Mouse (Mus musculus) CH12.LX (cell line): Measurements from ENCODE around the gene Kdm1a. TPM values are rescaled to one million over a fixed set of nuclear protein-coding genes. Genes with fewer than 3 reads are reported as not detected.

Source experiments
- DNase-seq: peaks from one replicate; pipeline ENCODE4 v3.0.0-alpha.2; 2013; ENCODE audit errors: extremely low read depth
- H3K27ac ChIP-seq: 2 replicates; pipeline ENCODE4 v1.5.1; 2012; ENCODE audit warnings: low read depth, mild to moderate bottlenecking, control low read depth, moderate library complexity; ENCODE audit not compliant: insufficient read depth
- H3K27me3 ChIP-seq: replicated peaks from 2 replicates; pipeline ENCODE3; 2012; ENCODE audit warnings: inconsistent platforms
- H3K36me3 ChIP-seq, 2 experiments: replicated peaks in 1 of 2; 2 replicates each; pipeline versions ENCODE3 to v1.6.1; 2012; ENCODE audit warnings: inconsistent platforms in 1 of 2, low read length in 1 of 2, mild to moderate bottlenecking in 1 of 2, mixed read lengths in 1 of 2, moderate library complexity in 1 of 2; ENCODE audit not compliant: control insufficient read depth in 1 of 2, insufficient read depth in 1 of 2
- H3K4me1 ChIP-seq, 2 experiments: 2 replicates each; pipeline ENCODE4 v1.6.1; 2012; ENCODE audit warnings: inconsistent platforms in 1 of 2, moderate library complexity in 1 of 2; ENCODE audit not compliant: insufficient read depth in 2 of 2, control insufficient read depth in 1 of 2
- H3K4me2 ChIP-seq: 2 replicates; pipeline ENCODE4 v1.6.1; 2012; ENCODE audit warnings: low read depth, mild to moderate bottlenecking, control low read depth; ENCODE audit not compliant: poor library complexity, insufficient read depth, severe bottlenecking
- H3K4me3 ChIP-seq, 3 experiments: fragments of 150-350 bp in 1 of 3; sonication (generic) in 1 of 3; replicated peaks in 1 of 3; 2 replicates each; pipeline versions ENCODE3 to v1.5.1; 2011 to 2012; ENCODE audit warnings: low read depth in 2 of 3, low read length in 2 of 3, mild to moderate bottlenecking in 2 of 3, moderate library complexity in 2 of 3, control low read depth in 1 of 3, improper control_type of control experiment in 1 of 3, inconsistent platforms in 1 of 3, mixed read lengths in 1 of 3; ENCODE audit not compliant: poor library complexity in 1 of 3
- H3K79me2 ChIP-seq: replicated peaks from 2 replicates; pipeline ENCODE4 v1.6.1; 2012; ENCODE audit warnings: mild to moderate bottlenecking, moderate library complexity; ENCODE audit not compliant: control insufficient read depth, poor library complexity, insufficient read depth, severe bottlenecking; ENCODE audit errors: extremely low read depth
- H3K9ac ChIP-seq: 2 replicates; pipeline ENCODE4 v1.6.1; 2012; ENCODE audit warnings: low read depth, mild to moderate bottlenecking, control low read depth, moderate library complexity; ENCODE audit not compliant: insufficient read depth
- H3K9me3 ChIP-seq: replicated peaks from 2 replicates; pipeline ENCODE3; 2012; ENCODE audit warnings: low read length, inconsistent platforms, mixed read lengths
- ELF1 ChIP-seq: IDR thresholded peaks from 2 replicates; pipeline ENCODE4 v1.6.1; 2014; ENCODE audit warnings: low read depth, mild to moderate bottlenecking, inconsistent platforms, low read length, improper control_type of control experiment
- EP300 ChIP-seq: IDR thresholded peaks from 2 replicates; pipeline ENCODE4 v1.6.1; 2011; ENCODE audit warnings: low read length, improper control_type of control experiment
- IRF4 ChIP-seq: IDR thresholded peaks from 2 replicates; pipeline ENCODE4 v1.6.1; 2014; ENCODE audit warnings: low read depth, mild to moderate bottlenecking, inconsistent platforms, low read length, improper control_type of control experiment
- JUND ChIP-seq: conservative IDR thresholded peaks from 2 replicates; pipeline ENCODE4 v1.6.1; 2011; ENCODE audit warnings: low read depth, low read length, improper control_type of control experiment
- MXI1 ChIP-seq: IDR thresholded peaks from 2 replicates; pipeline ENCODE4 v1.6.1; 2011; ENCODE audit warnings: mild to moderate bottlenecking, low read depth, low read length, improper control_type of control experiment
- PAX5 ChIP-seq: IDR thresholded peaks from 2 replicates; pipeline ENCODE4 v1.6.1; 2012; ENCODE audit warnings: low read length, inconsistent platforms, mixed read lengths
- POLR2AphosphoS2 ChIP-seq: IDR thresholded peaks from 2 replicates; pipeline ENCODE4 v1.6.1; 2011; ENCODE audit warnings: low read depth, low read length, improper control_type of control experiment
- USF2 ChIP-seq: conservative IDR thresholded peaks from 2 replicates; pipeline ENCODE4 v1.6.1; 2011; ENCODE audit warnings: low read depth, low read length, improper control_type of control experiment
- ZC3H11A ChIP-seq: IDR thresholded peaks from 2 replicates; pipeline ENCODE4 v1.6.1; 2012; ENCODE audit warnings: low read depth, mild to moderate bottlenecking, inconsistent platforms, low read length, improper control_type of control experiment
- ZKSCAN1 ChIP-seq: IDR thresholded peaks from 2 replicates; pipeline ENCODE4 v1.6.1; 2012; ENCODE audit warnings: low read depth, inconsistent platforms, low read length, improper control_type of control experiment, borderline replicate concordance
- dilution Hi-C: fragments of 300-500 bp; cut with MboI; formaldehyde crosslinking; loops from 2 replicates; pipeline ENCODE4 v1.14.3; 2020; ENCODE audit warnings: low sequenced_read_pairs; ENCODE audit not compliant: extremely low pct_unique_long_range_greater_than_20kb, extremely low pct_ligation_motif_present
- in situ Hi-C: fragments of 300-500 bp; cut with MboI; formaldehyde crosslinking; loops from 3 replicates; pipeline ENCODE4 v1.14.3; 2019; ENCODE audit warnings: low sequenced_read_pairs, low pct_ligation_motif_present, low pct_unique_long_range_greater_than_20kb, mixed read lengths
- polyA plus RNA-seq: library from polyadenylated mRNA; unstranded; fragments of >175 nt; gene quantifications from 2 replicates; pipeline ENCODE4 v1.2.1, GENCODE M21; 2012; ENCODE audit warnings: low read depth; ENCODE audit not compliant: insufficient read length
- total RNA-seq, 2 experiments: library from RNA; depleted of rRNA; stranded (reverse); fragments of 300-350 nt in 1 of 2; fragments of >200 nt in 1 of 2; gene quantifications; 2 replicates each; pipeline ENCODE4 v1.2.3; 2012 to 2014

Kdm1a gene
- total and polyA plus RNA-seq, 3 experiments: 49.6 to 85.1 (median 69.4) TPM

DNA sequence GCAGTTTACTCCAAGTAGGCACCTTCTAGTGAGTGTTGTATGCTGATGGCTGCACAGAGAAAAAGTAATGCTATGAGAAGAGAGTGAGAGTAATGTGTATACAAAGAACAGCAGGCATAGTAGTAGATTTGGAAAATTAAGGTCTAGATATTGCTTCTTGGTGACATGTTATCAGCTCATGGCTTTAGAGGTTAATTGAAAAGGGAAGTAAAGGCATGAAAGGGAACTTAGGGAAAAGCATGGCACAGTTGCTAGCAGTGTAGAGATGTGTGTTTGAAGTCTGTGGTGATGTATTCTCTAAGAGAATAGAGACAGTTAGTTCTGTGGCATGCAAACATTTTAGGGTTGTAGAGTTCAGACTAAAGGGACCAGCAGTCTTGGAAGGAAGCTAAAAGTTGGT lies 82.7 kb downstream of the Kdm1a start:
- H3K79me2 ChIP-seq: no peaks in the 10 kb centered on the region
- no peak overlapping the region for H3K4me2 ChIP-seq
- no peak overlapping the region for H3K27ac ChIP-seq
- no peak overlapping the region for H3K9ac ChIP-seq
- dilution Hi-C loops: no loop called here
- DNase-seq: no peak
- no peaks in the 10 kb centered on the region for H3K27me3 ChIP-seq
- no peak overlapping the region for H3K4me3 ChIP-seq
- H3K4me1 ChIP-seq: peaks cover 0 to 5% of the 10 kb centered on the region in 2 experiments; a peak in 1 of 4 replicates
- TF ChIP-seq POLR2AphosphoS2 (no peak), USF2 (no peak), EP300 (no peak)
- in situ Hi-C loops: no loop called here
- no peaks in the 10 kb centered on the region for H3K9me3 ChIP-seq
- H3K36me3 ChIP-seq: peaks cover 0 to 3% of the 10 kb centered on the region in 2 experiments

- dilution Hi-C loops: no loop called here
- no peaks in the 10 kb centered on the region for H3K79me2 ChIP-seq
- TF ChIP-seq ZKSCAN1 (no peak), ELF1 (no peak), JUND (no peak), ZC3H11A (no peak), MXI1 (no peak)
- TF ChIP-seq, all 38 proteins: peak for 0
- Histone ChIP-seq H3K4me3 (no peak overlapping the region), H3K27me3 (no peaks in the 10 kb centered on the region), H3K27ac (no peak overlapping the region), H3K36me3 (peaks cover 0 to 3% of the 10 kb centered on the region in 2 experiments), H3K4me2 (no peak overlapping the region), H3K9me3 (no peaks in the 10 kb centered on the region), H3K9ac (no peak overlapping the region), H3K4me1 (peaks cover 0 to 5% of the 10 kb centered on the region in 2 experiments; a peak in 1 of 4 replicates)
- in situ Hi-C loops: no loop called here
- DNase-seq: no peak
Measured at GRCm38 (mm10) chr4:136518576-136518975, 83.9 kb downstream of the Kdm1a start.

DNA sequence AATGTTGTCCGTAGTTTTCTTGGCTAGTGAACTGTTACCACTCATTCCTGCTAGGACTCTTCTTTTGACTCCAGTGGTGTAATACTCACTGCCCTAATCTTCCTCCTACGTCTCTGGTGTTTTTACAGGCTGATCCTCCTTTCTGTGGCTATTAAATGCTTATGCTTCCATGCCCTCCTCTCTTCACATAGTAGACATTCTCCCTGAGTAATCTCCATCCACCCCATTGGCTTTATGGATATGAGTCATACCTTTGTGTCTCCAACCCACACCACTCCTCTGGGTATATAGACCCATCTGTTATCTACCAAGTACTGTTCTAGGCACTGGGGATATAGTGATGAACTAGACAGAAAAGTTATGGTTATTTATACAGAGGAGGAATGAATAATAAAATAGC lies 84.4 kb downstream of the Kdm1a start:
- Histone ChIP-seq H3K9ac (no peak overlapping the region), H3K36me3 (peaks cover 0 to 3% of the 10 kb centered on the region in 2 experiments), H3K79me2 (no peaks in the 10 kb centered on the region), H3K4me2 (no peak overlapping the region), H3K4me1 (peaks cover 0 to 5% of the 10 kb centered on the region in 2 experiments; a peak in 1 of 4 replicates), H3K9me3 (no peaks in the 10 kb centered on the region), H3K27me3 (no peaks in the 10 kb centered on the region), H3K27ac (no peak overlapping the region), H3K4me3 (no peak overlapping the region)
- in situ Hi-C loops: no loop called here
- dilution Hi-C loops: no loop called here
- DNase-seq: no peak
- TF ChIP-seq PAX5 (no peak), IRF4 (no peak), POLR2AphosphoS2 (no peak)
